Mouse (Mus musculus) limb, embryonic 11.5 days (tissue): ENCODE data around the gene Gm17655. TPM values are rescaled to one million over a fixed set of nuclear protein-coding genes. Genes with fewer than 3 reads are reported as not detected.
"Not testable (repeated sequence)": the region's sequence is repeated elsewhere in the genome, so short reads cannot be mapped to it uniquely, and the experiment has no call there.

Source experiments
- ATAC-seq: fragments of 200-750 bp; cut with Nextera tagmentation; 2 replicates; pipeline ENCODE4 v1.8.0; 2017; ENCODE audit warnings: low read depth; ENCODE audit not compliant: insufficient number of reproducible peaks, low FRiP score, low TSS enrichment
- DNase-seq: peaks from one replicate; pipeline ENCODE4 v3.0.0-alpha.2; 2015; ENCODE audit warnings: low spot score
- H3K27ac ChIP-seq: fragments of 300-500 bp; sonication (generic); replicated peaks from 2 replicates; pipeline ENCODE4 v1.5.1; 2014; ENCODE audit warnings: low read depth, mild to moderate bottlenecking, low read length
- H3K27me3 ChIP-seq: fragments of 300-500 bp; sonication (generic); 2 replicates; pipeline ENCODE4 v1.6.1; 2014; ENCODE audit warnings: mild to moderate bottlenecking, low read length, mixed read lengths; ENCODE audit not compliant: control insufficient read depth, insufficient read depth
- H3K36me3 ChIP-seq: fragments of 300-500 bp; sonication (generic); 2 replicates; pipeline ENCODE4 v1.6.1; 2014; ENCODE audit warnings: mild to moderate bottlenecking, low read length, moderate library complexity, mixed read lengths; ENCODE audit not compliant: control insufficient read depth, insufficient read depth
- H3K4me1 ChIP-seq: fragments of 300-500 bp; sonication (generic); 2 replicates; pipeline ENCODE4 v1.6.1; 2014; ENCODE audit warnings: low read length, mixed read lengths; ENCODE audit not compliant: control insufficient read depth, insufficient read depth
- H3K4me2 ChIP-seq: fragments of 300-500 bp; sonication (generic); 2 replicates; pipeline ENCODE4 v1.6.1; 2014; ENCODE audit warnings: low read depth, mild to moderate bottlenecking, moderate library complexity; ENCODE audit not compliant: severe bottlenecking
- H3K4me3 ChIP-seq: fragments of 300-500 bp; sonication (generic); 2 replicates; pipeline ENCODE4 v1.5.1; 2014; ENCODE audit warnings: low read depth, low read length
- H3K9ac ChIP-seq: fragments of 300-500 bp; sonication (generic); 2 replicates; pipeline ENCODE4 v1.6.1; 2014; ENCODE audit warnings: mild to moderate bottlenecking, low read length
- H3K9me3 ChIP-seq: fragments of 300-500 bp; sonication (generic); 2 replicates; pipeline ENCODE4 v1.6.1; 2016; ENCODE audit warnings: low read length; ENCODE audit not compliant: control insufficient read depth
- WGBS: fragments of 180-500 bp; shearing (Covaris S2); extraction: QIAGEN DNeasy Blood & Tissue Kit; methylation state at CpG from one replicate; pipeline ENCODE4 v1.1.7; 2014; 5-methylcytosine and 5-hydroxymethylcytosine counted together
- polyA plus RNA-seq: library from polyadenylated mRNA; unstranded; fragments of >200 nt; fragmentation: Nextera tagmentation; extraction: Ambion mirVana; gene quantifications from 2 replicates; pipeline ENCODE4 v1.2.1, GENCODE M21; 2014

The Gm17655 gene
- 3.7 and 8.3 TPM in 2 replicates for polyA plus RNA-seq

DNA sequence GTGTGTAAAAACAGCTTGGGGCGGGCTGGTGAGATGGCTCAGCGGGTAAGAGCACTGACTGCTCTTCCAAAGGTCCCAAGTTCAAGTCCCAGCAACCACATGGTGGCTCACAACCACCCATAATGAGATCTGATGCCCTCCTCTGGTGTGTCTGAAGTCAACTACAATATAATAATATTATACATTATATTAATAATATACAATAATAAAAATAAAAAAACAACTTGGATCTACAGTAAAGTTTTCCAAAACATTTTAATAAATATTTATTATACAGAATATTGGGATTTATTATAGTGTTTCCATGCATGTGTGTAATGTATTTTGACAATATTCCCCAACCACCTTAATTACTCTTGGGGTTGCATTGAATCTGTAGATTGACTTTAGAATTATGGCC is at the start of gene Gm17655:
TSS of gene Gm17655 (minus strand) at position 101 of the 400 bp plus-strand sequence.
- not testable (repeated sequence) for ATAC-seq, H3K36me3 ChIP-seq, H3K27ac ChIP-seq, H3K9me3 ChIP-seq, DNase-seq, H3K9ac ChIP-seq, H3K4me2 ChIP-seq, H3K4me3 ChIP-seq, H3K4me1 ChIP-seq, H3K27me3 ChIP-seq
- 88% methylated on average over 2 of the region's 2 CpGs for WGBS

DNA sequence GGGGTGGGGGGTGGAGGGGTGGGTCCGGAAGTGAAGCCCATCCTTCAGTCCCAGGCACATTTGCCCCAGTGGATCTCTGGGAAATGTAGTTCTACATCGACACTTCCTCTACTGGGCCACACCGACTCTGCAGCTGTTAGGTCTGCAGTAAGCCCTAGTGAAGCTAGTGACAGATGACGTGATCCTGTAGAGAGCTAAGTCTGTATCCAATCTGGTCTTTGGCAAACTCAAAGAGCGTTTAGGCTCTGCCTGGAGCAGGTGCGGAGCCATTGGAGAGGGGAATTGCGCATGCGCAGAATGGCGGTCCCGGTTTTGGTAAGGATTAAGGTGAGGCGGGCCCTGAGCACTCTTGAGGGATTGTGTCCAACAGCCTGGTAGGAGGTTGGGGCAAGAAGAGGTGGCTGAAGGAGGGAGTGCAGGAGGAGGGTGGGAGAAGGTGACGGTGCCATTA is 37.7 kb upstream of the Gm17655 start, which contains the start of gene Zfp605:
TSS of gene Zfp605 (plus strand) at position 102 of the 451 bp plus-strand sequence.
- DNase-seq (peak; percentile 90), ATAC-seq (peak; percentile 36)
- no peaks in the 10 kb centered on the region for H3K9me3 ChIP-seq
- H3K36me3 ChIP-seq, result peaks cover 13% of the 10 kb centered on the region
- peak within 1 kb of the TSS; percentile 62 for H3K4me2 ChIP-seq
- H3K27me3 ChIP-seq, result no peaks in the 10 kb centered on the region
- WGBS, result 1% methylated on average over 12 of the region's 12 CpGs
- H3K4me3 ChIP-seq, result peak within 1 kb of the TSS; percentile 48
- H3K27ac ChIP-seq, result no peak within 1 kb of the TSS
- H3K9ac ChIP-seq, result peak within 1 kb of the TSS; percentile 49
- H3K4me1 ChIP-seq, result peaks cover 7% of the 10 kb centered on the region

DNA sequence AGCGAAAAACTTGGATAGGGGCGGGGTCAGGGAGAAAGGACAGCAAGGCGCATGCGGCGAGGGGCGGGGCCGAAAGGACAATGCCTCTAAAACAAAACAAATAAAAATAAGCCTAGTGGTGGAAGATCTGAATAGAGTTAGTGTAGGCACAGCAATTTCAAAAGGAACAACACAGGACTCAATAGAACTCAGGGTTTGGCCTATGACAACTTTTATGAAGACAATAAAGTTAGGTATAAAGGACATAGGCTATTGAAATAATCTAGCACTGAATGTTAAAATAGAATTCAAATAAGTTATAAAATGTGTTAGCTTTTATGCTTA is 36.0 kb upstream of the Gm17655 start:
- peaks cover 28% of the 10 kb centered on the region for H3K36me3 ChIP-seq
- WGBS, result 0% methylated on average over 7 of the region's 7 CpGs
- DNase-seq, result no peak

DNA sequence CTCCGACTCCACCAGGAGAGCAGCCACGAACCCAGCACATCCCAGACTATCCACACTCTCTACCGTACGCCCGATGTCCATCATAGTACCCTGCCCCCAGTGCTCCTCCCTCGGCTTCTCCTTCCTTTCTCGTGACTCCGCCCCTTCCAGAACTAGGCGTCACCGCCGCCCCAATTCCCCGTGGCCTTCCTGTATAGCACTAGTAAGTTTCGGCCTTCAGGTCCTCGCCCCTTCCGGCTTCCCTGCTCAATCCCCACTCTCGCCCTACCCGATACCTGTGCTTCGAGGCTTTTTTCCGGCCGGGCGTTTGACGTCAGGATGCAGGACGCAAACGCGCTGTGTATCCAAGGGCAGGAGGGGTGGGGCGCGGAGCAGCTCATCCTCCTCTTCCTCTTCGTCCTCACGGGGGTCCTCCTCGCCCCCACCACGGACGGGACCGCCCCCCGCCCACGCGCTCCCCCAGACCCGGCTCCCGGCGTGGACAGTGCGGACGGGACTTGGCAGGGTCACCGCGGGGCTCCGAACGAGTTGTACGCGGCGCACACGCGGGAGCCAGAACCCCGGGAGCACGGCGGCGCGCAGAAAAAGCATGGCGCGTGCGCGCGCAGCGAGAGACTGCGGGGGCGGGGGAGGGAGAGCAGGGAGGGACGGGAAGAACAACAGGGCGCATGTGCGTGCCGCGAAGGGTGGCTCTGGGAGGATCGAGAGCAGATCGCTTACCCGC is 35.4 kb upstream of the Gm17655 start, which contains the start of gene Gtpbp6:
TSS of gene Gtpbp6 (minus strand) at position 617 of the 724 bp plus-strand sequence.
- peak within 1 kb of the TSS; percentile 89 for H3K27ac ChIP-seq
- H3K4me2 ChIP-seq, result peak within 1 kb of the TSS; percentile 85
- H3K4me3 ChIP-seq, result peak within 1 kb of the TSS; percentile 56
- ATAC-seq, result peak; percentile 84
- no peaks in the 10 kb centered on the region for H3K9me3 ChIP-seq
- H3K36me3 ChIP-seq, result peaks cover 29% of the 10 kb centered on the region
- DNase-seq, result peak; percentile 93
- H3K9ac ChIP-seq, result peak within 1 kb of the TSS; percentile 74
- H3K27me3 ChIP-seq, result no peaks in the 10 kb centered on the region
- peaks cover 7% of the 10 kb centered on the region for H3K4me1 ChIP-seq
- WGBS, result under 1% methylated on average over 70 of the region's 71 CpGs

More for the DNA sequence above, 36.0 kb upstream of the Gm17655 start:
- Histone ChIP-seq H3K9me3 (no peaks in the 10 kb centered on the region), H3K4me2 (peak overlapping the region; percentile 85; the same call in 1 of the 2 replicates), H3K9ac (peak overlapping the region; percentile 74; the same call in 1 of the 2 replicates), H3K27me3 (no peaks in the 10 kb centered on the region), H3K4me1 (peaks cover 7% of the 10 kb centered on the region), H3K4me3 (peak overlapping the region; percentile 56), H3K27ac (peak overlapping the region; percentile 89; the same call in 1 of the 2 replicates)
- no peak for ATAC-seq

DNA sequence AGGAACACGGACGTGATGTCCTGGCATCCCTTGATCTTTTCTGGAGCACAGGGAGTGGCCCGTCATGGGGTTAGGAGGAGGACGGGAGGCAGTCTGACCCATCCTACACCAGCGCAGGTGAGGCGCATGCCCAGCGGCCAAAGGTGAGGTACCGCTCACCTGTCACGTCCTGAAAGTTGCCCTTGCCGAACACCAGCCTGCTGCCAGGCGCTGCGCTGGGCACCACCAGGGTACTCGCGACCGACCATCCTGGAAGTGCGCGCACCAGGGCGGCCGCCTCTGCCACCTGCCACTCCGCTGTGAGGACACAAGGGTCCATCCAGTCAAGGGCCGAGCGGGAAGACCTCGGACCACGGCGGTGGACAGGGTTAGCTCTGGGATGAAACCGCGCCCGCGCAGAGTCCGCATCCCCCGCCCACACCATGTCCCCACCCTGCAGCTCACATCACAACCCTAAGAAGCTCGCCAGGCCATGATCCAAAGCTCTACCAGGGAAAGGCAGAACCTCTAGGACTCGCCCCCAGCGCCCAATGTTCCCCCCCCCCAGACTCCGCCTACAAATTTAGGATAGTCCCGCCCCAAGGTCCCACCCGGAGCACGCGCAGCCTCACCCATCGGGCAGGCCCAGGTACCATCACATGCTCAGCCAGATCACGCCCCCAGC is 34.7 kb upstream of the Gm17655 start:
- peak; percentile 0; the same call in 1 of the 2 replicates for ATAC-seq
- H3K4me1 ChIP-seq, result peaks cover 7% of the 10 kb centered on the region

DNA sequence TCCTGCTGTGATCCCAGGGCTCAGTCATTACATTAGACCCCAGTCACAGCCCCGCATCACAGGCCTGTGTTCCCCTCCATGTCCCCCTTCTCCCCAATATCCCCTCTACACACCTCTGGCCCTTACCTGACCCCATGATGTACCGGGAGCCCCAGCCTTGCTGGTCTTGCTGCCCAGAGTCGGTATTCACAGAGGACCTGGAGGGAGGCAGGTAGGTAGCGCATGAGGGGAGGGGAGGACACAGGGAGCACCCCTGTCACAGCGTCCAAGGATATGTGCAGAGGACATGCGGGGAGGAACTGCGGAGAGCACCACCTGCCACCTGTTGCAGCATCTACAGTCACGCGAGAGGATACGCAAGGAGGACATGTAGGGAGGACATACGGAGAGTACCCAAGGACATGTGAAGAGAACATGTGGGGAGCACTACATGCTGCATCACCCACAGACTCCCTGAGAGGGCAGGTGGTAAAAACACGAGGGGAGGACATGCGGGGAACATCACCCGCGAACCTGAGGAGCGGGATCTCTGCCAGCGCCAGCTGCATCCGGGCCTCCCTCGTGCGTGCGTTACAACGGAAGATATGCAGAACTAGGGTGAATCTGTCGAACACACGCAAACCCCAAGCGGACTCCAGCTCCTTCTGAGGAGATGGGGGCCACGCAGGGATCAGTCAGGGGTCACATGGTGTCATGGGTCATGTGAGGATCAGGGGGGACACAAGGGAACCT is 34.0 kb upstream of the Gm17655 start:
- H3K9me3 ChIP-seq, result no peaks in the 10 kb centered on the region
- H3K36me3 ChIP-seq, result peaks cover 29% of the 10 kb centered on the region
- 95% methylated on average over 26 of the region's 26 CpGs for WGBS
- DNase-seq, result no peak
- no peak overlapping the region; the same call in 1 of the 2 replicates for H3K9ac ChIP-seq
- peaks cover 7% of the 10 kb centered on the region for H3K4me1 ChIP-seq
- peak overlapping the region; percentile 85 for H3K4me2 ChIP-seq
- no peaks in the 10 kb centered on the region for H3K27me3 ChIP-seq
- H3K4me3 ChIP-seq, result peak overlapping the region; percentile 56
- H3K27ac ChIP-seq, result no peak overlapping the region
- no peak for ATAC-seq

More for the DNA sequence above, 34.7 kb upstream of the Gm17655 start:
- peak overlapping the region; percentile 85 for H3K4me2 ChIP-seq
- peak overlapping the region; percentile 74 for H3K9ac ChIP-seq
- H3K27me3 ChIP-seq, result no peaks in the 10 kb centered on the region
- peak overlapping the region; percentile 56 for H3K4me3 ChIP-seq
- H3K27ac ChIP-seq, result peak overlapping the region; percentile 89; the same call in 1 of the 2 replicates
- peaks cover 29% of the 10 kb centered on the region for H3K36me3 ChIP-seq
- WGBS, result 18% methylated on average over 41 of the region's 41 CpGs
- no peaks in the 10 kb centered on the region for H3K9me3 ChIP-seq
- peak; percentile 42 for DNase-seq

DNA sequence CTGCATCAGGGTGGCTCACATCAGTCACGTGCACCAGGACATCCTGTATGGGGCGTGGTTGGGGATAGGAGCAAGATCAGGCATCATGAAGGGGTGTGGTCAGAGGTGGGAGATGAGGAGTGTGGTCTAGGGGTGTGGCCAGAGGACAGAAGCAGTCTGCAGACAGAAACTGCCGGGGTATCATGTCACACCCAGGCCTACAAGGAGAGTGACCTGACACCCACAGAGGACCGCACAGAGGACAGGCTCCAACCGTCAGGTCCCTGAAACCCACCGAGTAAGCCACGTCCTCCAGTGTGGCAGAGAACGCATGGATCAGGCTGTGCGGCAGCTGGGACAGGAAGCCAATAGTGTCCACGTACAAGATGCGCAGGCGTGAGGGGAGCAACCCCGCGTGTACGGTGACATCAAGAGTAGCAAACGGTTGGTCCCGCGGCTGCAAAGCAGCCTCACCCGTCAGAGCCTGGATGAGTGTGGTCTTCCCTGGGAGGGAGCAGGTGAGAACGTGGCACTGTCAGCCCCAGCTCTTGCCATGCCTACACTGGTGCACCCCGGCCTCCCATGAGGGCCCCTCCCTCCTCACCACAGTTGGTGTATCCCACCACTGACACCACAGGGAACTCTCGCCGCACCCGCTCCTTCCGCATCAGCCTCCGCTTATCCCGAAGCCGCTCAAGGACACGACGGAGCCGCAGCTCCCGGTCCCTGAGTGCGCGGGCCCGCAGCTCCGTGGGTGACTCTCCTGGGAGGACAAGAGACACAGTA is 32.5 kb upstream of the Gm17655 start:
- ATAC-seq, result no peak
- 96% methylated on average over 35 of the region's 36 CpGs for WGBS

More for the DNA sequence above, 32.5 kb upstream of the Gm17655 start:
- no peak overlapping the region for H3K9ac ChIP-seq
- DNase-seq, result no peak
- peaks cover 29% of the 10 kb centered on the region for H3K36me3 ChIP-seq
- H3K4me1 ChIP-seq, result peaks cover 17% of the 10 kb centered on the region
- H3K4me2 ChIP-seq, result no peak overlapping the region
- H3K9me3 ChIP-seq, result no peaks in the 10 kb centered on the region
- H3K27ac ChIP-seq, result no peak overlapping the region
- no peaks in the 10 kb centered on the region for H3K27me3 ChIP-seq
- H3K4me3 ChIP-seq, result no peak overlapping the region
